Mouse (Mus musculus): ENCODE data around the gene Shh. TPM values are rescaled to one million over a fixed set of nuclear protein-coding genes. Genes with fewer than 3 reads are reported as not detected.

The Shh gene
- polyA plus RNA-seq, 1 experiment from 2014 or later: 1.5 TPM

DNA sequence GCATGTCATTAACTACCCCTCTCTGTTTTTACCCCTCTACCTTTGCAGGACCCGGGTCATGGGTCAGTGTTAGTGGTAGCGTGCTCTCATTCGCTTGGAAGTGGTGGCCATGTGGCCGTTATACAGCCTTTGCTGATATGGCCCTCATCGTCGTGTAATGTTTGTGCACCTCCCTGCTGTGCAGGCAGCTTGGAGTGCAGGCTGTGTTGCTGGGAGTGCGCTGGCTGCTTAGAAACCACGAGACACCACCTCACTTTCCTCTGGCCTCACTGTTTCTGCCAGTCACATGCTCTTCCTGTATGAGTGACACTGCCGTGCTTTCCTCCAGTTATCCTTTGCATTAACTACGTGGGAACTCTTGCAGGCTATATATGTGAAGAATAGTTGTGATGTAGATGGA, 48.3 kb downstream of the Shh start:
- H3K4me1 ChIP-seq: no peaks in the 10 kb centered on the region
- H3K36me3 ChIP-seq: peaks cover 52% of the 10 kb centered on the region
- H3K27me3 ChIP-seq (replicated peaks): no peaks in the 10 kb centered on the region
- no peaks in the 10 kb centered on the region for H3K9me3 ChIP-seq (replicated peaks)
- no peak overlapping the region for H3K4me2 ChIP-seq
- no peak overlapping the region for H3K4me3 ChIP-seq (replicated peaks)
- WGBS: 85% methylated on average over 10 of the region's 10 CpGs
- no peak overlapping the region for H3K9ac ChIP-seq (replicated peaks)
- H3K27ac ChIP-seq (replicated peaks): no peak overlapping the region
- no peak for ATAC-seq (ENCODE audit: low FRiP score)

- Histone ChIP-seq H3K4me2 (no peak overlapping the region), H3K36me3 (peaks cover 77% of the 10 kb centered on the region), H3K27me3 (replicated peaks) (no peaks in the 10 kb centered on the region), H3K9me3 (replicated peaks) (no peaks in the 10 kb centered on the region), H3K4me3 (replicated peaks) (no peak overlapping the region), H3K4me1 (no peaks in the 10 kb centered on the region), H3K27ac (replicated peaks) (no peak overlapping the region), H3K9ac (replicated peaks) (no peak overlapping the region)
- ATAC-seq (ENCODE audit: low FRiP score): no peak
Measured at GRCm38 (mm10) chr5:28416029-28416428, 51.0 kb downstream of the Shh start.

DNA sequence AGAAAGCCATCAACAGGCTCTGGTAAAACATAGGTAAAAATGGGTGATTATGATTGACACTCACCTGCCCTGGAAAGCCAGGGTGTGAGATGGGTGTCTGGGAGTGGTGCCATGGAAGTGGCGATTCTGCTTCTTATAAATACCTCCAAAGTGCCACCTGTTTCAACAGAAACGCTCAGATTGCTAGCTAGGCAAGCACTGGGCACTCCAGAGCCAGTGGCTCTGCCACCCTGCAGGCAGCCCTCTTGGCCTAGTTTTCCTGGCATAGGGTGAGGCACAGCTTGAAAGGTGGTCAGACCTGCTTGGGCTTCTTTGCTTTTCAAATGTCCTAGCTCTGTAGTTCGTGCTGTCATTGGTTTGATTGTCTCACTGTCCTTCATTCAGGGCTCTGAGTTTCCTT, 53.0 kb downstream of the Shh start:
- 98% methylated on average over 3 of the region's 3 CpGs for WGBS
- Histone ChIP-seq H3K36me3 (peaks cover 90% of the 10 kb centered on the region), H3K4me1 (no peaks in the 10 kb centered on the region)

GRCm38 (mm10) chr5:28413533-28413932, 53.5 kb downstream of the Shh start:
- H3K27ac ChIP-seq (replicated peaks): no peak overlapping the region
- no peak overlapping the region for H3K9ac ChIP-seq (replicated peaks)
- 92% methylated on average over 5 of the region's 5 CpGs for WGBS
- H3K4me3 ChIP-seq (replicated peaks): no peak overlapping the region
- H3K27me3 ChIP-seq (replicated peaks): no peaks in the 10 kb centered on the region
- no peak for ATAC-seq (ENCODE audit: low FRiP score)
- H3K4me1 ChIP-seq: no peaks in the 10 kb centered on the region
- H3K9me3 ChIP-seq (replicated peaks): no peaks in the 10 kb centered on the region
- no peak overlapping the region for H3K4me2 ChIP-seq
- peaks cover 86% of the 10 kb centered on the region for H3K36me3 ChIP-seq

More for the DNA sequence above, 53.0 kb downstream of the Shh start:
- no peak for ATAC-seq (ENCODE audit: low FRiP score)
- no peaks in the 10 kb centered on the region for H3K27me3 ChIP-seq (replicated peaks)
- H3K4me3 ChIP-seq (replicated peaks): no peak overlapping the region
- H3K4me2 ChIP-seq: no peak overlapping the region
- H3K9me3 ChIP-seq (replicated peaks): no peaks in the 10 kb centered on the region
- H3K9ac ChIP-seq (replicated peaks): no peak overlapping the region
- no peak overlapping the region for H3K27ac ChIP-seq (replicated peaks)

GRCm38 (mm10) chr5:28412006-28412685, 54.9 kb downstream of the Shh start:
- Histone ChIP-seq H3K9me3 (replicated peaks) (no peaks in the 10 kb centered on the region), H3K36me3 (peaks cover 76% of the 10 kb centered on the region), H3K27me3 (replicated peaks) (no peaks in the 10 kb centered on the region), H3K9ac (replicated peaks) (no peak overlapping the region), H3K4me3 (replicated peaks) (no peak overlapping the region), H3K4me2 (no peak overlapping the region), H3K4me1 (no peaks in the 10 kb centered on the region), H3K27ac (replicated peaks) (no peak overlapping the region)
- WGBS: 88% methylated on average over 2 of the region's 2 CpGs
- ATAC-seq (ENCODE audit: low FRiP score): no peak

Other genes starting within 250 kb of the Shh start
- 0.42 and 0.51 TPM in 2 replicates for gene Cnpy1, start 221.4 kb downstream of the Shh start, polyA plus RNA-seq (2015; fragmentation: Nextera tagmentation; extraction: Ambion mirVana)
- gene Rbm33, start 150.1 kb downstream of the Shh start, polyA plus RNA-seq (2015; fragmentation: Nextera tagmentation; extraction: Ambion mirVana): 12.1 and 12.3 TPM in 2 replicates